Mouse (Mus musculus) erythroblast, embryonic 14.5 days (primary cell): ENCODE data around the gene Abhd6.

Experiments used
- GATA1 ChIP-seq: IDR thresholded peaks from 2 replicates; pipeline ENCODE4 v1.6.1; 2012; ENCODE audit warnings: low read length, inconsistent platforms, mixed read lengths
- TAL1 ChIP-seq: IDR thresholded peaks from 3 replicates; pipeline ENCODE4 v1.6.1; 2012; ENCODE audit warnings: low read length, inconsistent platforms, mixed read lengths

- TF ChIP-seq GATA1: no peak
- TF ChIP-seq TAL1: no peak
Observed at GRCm38 (mm10) chr14:7999435-7999834, 3.3 kb upstream of the Abhd6 start.
